Mouse (Mus musculus): ENCODE measurements around the gene Elof1.

Gene Elof1

DNA sequence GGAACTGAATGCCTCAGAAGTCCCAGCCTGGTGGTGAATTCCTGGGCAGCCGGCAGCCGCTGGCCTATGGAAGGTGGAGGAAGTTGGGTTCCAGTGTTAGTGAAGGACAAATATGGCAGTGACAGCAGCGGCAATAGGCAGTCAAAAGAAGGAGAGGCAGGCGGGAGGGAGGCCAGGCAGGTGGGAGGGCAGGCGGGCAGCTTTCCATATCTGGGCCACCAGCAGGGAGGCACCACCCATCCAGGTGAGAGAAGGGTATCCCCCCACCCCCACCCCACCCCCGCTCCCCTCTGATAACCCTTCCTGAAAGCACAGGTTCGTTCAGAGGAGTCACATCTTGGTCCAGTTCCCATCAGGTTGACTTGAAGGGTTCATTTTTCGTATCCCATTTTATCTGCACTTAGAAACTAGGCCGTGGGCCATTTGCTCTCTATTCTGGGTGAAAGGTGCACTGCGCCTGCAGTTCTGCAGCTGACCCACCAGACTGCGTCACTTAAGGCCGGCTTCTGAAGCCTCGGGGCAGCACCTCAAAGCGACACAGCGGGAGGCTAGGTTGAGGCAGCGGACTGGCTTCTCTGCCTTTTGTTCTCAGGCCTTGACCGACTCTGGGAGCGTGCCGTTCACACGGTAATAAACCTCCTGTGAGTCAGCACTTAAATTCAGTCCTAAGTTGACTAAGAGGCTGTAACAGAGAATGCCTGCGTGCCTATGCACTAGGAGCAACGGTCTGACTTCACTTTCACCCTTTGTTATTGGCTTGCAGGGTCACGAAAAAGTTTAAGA lies 20.0 kb upstream of the Elof1 start:
- no peak for DNase-seq (ENCODE audit: low spot score)

DNA sequence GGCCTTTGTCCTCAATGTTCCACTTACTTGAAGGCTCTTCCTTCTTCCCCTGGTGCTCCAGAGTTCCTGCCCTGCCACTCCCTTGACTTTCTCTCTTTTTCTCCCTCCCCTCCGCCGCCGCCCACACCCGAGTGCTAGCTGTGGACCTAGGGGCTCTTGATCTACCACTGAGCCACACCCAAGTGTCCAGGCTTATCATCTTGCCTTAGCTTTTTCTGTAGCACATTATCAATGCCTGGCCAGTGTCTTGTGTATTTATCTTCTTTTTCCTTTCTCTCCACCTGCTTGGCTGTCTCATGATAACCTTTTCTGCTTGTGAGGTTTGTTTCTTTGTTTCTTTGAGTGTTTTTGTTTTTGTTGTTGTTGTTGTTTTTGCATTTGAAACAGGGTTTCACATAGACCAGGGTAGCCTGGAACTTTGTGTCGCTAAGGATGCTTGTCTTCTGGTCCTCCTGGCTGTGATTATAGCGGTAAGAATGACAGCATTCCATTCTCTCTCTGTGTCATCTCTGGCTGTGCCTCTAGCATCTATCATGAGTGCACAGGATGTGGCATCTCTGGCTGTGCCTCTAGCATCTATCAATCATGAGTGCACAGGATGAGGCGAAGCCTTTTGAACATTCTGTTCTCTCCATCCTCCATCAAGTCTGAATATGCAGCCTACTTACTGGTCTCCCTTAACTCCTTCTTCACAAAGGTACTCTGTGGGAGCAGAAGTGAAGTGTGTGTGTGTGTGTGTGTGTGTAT lies 18.8 kb upstream of the Elof1 start, which contains the start of gene Acp5:
TSS of gene Acp5 (minus strand) at position 68 of the 747 bp plus-strand sequence.
- DNase-seq (ENCODE audit: low spot score): no peak

DNA sequence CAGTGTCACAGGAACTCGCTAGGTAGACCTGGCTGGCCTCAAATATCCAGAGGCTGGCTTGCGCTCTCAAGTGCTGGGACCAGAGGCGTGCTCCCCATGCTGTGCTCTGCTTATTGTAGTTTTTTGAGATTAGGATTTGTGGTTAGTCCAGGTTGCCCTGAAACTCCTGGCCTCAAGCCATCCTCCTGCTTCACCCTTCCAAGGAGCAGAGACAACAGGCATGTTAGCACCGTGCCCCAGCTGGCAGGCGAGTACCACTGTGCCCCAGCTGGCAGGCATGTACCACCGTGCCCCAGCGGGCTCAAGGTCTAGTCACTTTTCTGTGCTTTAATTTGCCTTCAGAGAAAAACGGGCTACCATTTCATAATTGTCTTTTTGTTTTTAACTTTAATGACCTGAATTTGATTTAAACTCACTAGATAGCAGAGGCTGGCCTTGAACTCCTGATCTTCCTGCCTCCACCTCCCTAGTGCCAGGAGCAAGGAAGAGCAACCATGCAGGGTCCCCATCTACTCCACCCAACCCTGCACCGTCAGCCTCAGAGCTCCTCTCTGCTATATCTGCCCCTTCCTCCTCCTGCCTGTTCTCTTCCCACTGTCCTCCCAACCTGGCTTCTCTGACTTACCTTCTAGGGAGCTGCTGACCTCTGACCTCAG lies 18.1 kb upstream of the Elof1 start:
- peak; percentile 55 for DNase-seq (ENCODE audit: low spot score)

DNA sequence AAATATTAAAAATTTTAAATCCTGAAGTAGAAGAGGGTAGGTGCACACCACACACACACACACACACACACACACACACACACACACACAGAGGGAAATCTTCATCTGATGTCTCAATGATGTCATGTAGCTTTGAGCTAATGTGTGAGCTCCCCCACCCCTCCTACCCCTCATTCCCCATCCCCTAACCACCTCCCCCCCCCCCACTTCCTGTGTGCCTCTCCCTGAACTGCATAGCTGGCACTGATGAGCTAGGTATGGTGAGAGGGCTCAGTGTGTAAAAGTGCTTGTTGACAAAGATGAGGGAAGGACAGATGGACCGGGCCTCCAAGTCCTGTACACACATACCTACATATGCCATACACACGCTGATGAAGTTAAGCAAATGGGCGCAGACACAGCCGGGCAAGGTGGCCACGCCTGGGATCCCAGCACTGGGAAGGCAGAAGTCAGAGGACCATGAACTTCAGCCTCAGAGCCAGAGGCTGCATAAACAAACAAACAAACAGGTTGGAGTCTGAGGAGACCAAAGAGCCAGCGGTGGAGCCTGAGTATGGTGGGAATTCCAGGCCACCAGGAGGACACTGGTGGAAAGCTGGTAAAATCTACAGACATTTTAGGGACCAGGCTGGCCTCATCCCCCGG lies 17.4 kb upstream of the Elof1 start:
- DNase-seq (ENCODE audit: low spot score): no peak

DNA sequence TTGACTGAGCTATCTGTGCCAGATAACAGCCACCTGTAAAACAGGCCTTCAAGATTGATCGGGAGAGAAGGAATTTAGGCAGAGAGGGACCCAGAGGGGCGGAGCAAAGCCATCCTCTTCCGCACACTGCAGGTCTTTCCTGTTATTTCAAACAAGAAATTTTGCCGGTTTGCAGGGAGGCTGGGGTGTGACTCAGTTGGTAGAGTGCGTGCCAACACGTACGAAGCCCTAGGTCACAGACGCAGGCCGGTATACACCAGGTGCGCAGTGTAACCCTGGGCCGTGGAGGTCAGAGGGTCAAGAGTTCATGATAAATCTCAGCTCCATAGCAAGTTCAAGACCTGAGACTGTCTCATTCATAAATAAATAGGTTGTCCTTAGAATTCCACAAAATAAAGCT lies 15.2 kb upstream of the Elof1 start:
- no peak for DNase-seq (ENCODE audit: low spot score)

DNA sequence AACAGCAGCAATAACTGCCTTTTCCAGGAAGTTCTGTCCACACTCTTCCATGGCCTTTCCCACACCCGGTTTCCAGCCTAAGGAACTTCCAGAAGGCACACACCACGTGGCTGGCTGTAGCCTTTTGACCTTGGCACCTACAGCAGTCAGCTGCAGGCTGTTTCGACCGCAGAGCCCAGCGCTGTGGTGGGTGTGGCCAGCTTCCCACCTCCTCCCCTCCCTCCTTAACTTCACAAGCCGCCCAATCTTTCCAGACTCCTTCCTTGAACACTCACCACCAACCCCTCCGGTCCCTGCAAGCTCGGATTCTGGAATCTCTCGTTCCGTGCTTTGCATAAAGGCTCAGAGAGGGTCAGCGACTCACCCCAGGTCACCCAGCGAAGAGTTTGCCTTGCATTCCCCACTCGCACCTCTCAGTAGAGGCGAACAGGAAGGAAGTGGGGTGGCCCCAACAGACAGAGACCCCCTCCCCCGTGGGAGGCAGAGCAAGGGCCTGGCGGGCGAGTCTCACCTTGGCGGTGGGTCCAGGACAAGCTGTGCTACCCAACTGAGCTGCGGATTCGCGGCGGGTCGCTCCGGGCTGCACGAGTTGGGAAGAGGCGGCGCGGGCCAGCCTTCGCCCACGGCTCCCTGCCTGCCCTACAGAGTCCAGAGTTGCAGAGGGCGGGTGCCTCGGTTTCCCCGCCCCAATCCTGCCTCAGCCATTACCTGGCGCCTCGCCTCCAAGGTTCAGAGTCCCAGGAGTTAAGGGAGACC lies 14.4 kb upstream of the Elof1 start:
- DNase-seq (ENCODE audit: low spot score): peak; percentile 65

DNA sequence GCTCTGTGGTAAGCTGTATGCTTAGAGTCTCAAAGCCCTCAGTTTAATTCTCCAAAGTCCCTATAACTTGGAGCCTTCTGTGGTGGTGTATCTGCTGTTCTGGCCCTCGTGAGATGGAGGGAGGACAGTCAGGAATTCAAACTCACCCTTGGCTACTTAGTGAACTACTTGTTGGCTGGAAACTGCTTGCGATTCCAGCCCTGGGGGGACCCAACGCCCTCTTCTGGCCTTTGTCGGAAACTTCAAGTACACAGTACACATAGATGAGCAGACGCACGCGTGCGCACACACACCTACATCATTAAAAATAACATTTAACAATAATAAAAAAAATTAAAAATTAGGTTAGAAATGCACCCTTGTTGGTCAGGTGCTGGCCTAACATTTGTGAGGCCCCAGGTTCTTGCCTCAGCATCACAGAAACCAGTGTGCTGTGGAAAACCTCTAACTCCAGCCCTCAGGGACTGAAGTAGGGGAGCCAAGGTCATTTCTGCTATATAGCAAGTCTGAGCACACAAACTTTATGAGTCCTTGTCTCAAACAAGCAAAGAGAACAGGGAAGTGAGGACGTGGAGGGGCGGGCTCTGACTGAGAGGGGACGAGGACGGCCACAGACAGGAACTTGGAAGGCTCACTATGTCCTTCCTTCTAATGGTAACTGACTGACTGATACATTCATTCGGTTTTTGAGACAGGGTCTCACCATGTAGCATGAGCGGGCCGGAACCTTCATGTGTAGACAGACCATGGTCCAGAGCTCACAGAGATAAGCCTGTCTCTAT lies 8.5 kb upstream of the Elof1 start:
- DNase-seq (ENCODE audit: low spot score): no peak

DNA sequence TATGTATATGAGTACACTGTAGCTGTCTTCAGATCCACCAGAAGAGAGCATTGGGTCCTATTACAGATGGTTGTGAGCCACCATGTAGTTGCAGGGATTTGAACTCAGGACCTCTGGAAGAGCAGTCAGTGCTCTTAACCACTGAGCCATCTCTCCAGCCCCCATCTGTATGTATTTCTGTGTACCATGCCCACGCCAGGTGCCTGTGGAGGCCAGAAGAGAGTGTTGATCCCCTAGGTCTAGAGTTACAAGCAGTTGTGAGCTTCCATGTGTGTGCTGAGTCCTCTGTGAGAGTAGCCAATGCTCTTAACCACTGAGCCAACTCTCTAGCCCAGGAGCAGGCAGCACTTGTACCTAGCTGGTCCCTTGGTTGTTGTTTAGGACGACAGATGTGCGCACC lies 7.2 kb upstream of the Elof1 start:
- DNase-seq (ENCODE audit: low spot score): no peak

DNA sequence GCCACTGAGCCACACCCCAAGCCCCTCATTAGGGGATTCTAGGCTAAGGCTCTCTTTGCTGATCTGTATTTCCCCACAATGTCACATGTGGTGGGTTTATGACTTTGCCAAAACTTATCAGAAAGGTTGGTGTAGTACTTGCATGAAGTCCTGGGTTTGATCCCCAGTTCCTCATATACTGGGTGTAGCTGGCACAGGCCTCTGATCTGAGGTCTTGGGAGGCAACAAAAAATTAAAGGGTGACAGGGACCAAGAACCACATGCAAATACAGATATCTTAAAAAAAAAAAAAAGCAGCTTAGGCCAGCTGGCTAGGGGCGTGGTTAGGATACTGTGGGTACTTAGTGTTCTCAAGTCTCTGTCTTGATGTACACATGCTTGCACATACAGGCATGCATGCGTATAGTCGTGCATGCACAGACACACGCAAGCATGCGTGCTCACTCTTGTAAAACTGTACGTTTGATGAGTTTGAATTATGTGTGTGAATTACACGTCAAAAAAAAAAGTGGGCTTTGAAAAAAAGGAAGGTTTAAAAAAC lies 6.2 kb upstream of the Elof1 start:
- no peak for DNase-seq (ENCODE audit: low spot score)

DNA sequence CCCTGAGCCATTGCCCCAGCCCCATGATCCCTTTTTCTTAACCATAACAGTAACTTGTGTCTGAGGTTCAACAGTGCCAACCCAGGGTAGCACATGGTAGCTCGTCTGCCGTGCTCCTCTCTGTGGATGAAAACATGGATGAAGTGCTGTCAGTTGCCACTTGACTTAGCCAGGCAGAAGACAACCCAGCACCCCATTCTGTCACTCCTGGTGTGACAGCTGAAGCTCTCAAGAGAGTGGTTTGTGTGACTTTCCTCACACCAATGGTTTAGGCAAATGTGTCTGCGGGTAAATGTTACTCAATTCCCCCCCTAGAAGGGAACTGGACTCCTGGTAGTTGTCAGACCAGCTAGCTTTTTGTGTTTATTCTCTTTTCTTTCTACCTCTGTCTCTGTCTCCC lies 5.0 kb upstream of the Elof1 start:
- no peak for DNase-seq (ENCODE audit: low spot score)

DNA sequence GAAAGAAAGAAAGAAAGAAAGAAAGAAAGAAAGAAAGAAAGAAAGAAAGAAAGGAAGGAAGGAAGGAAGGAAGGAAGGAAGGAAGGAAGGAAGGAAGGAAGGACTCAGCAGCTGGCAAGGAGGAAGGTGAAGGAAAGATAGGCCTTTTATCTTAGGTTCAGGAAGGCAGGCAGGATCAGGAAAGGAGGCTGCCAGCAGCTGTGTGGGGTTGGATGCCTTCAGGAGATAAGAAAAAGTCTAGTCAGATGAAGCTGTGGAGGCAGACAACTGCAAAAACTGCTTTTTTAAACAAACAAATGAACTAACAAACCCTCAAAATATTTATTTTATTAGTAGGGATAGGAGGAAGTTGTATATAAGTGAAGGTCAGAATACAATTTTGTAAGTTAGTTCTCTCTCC lies 4.6 kb upstream of the Elof1 start:
- no peak for DNase-seq (ENCODE audit: low spot score)

DNA sequence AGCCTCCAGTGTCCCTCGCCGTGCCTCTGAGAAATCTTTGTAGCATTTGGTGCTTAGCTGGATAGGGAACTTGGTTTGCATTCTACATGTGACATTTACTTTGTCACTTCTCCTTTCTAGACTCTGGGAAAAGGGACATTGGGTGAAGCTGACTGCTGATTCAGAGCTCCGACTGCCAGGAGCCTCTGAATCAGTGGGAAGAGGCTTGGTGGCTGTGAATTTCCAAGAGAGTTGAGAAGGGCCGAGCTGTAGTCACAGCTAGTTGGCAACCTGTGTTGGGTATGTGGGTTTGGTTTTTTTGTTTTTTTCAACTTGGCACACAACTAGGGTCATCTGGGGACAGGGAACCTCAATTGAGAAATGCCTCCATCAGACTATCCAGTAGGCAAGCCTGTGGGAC lies 2.6 kb upstream of the Elof1 start:
- peak; percentile 80 for DNase-seq (ENCODE audit: low spot score)

DNA sequence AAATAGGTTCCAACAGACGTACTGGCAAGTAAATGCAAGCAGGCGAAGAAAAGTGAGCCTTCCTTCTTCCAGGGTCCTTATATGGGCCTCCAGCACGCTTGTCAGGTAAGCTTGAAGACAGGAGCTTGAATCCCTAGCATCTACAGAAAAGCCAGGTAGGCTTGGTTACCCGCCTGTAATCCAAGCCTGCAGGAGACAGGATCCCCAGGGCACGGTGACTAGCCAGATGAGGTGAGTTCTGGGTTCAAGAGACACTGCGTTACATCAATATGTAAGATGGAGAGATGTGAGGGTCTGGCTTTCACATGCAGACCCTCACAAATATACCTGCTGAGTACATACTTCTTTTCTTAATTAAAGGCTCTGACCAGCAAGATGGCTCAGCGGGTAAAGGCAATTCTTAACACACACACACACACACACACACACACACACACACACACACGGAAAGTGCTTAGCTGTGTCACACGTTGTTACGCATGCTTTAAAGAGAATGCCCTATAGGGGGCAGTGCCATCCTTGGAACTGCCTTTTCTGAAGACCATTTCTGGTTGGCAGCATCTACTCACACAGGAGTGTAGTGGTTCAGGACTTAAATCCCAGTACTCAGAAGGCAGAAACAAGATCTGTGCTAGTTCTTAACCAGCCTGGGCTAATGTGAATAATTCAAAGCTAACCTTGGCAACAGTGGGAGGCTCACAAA lies 933 bp upstream of the Elof1 start:
- peak; percentile 73 for DNase-seq (ENCODE audit: low spot score)

DNA sequence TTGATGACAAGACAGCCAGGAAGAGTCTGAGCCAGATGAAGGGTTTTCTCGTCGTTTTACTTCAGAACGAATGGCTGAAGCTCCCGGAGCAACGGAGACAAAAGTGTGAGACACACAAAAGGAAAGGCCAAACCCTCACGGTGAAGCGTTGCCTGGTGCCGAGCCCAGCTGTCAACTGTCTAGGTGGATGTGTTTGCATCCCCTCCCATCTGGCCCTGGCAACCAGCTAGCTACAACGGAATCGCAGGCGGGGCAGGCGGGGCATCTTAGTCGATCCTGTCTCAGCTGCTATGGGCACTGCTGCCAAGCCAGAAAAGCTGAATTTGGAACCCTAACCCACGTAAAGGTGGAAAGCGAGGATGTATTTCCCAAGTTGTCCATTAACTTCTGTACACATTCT lies 886 bp downstream of the Elof1 start:
- DNase-seq (ENCODE audit: low spot score): no peak

DNA sequence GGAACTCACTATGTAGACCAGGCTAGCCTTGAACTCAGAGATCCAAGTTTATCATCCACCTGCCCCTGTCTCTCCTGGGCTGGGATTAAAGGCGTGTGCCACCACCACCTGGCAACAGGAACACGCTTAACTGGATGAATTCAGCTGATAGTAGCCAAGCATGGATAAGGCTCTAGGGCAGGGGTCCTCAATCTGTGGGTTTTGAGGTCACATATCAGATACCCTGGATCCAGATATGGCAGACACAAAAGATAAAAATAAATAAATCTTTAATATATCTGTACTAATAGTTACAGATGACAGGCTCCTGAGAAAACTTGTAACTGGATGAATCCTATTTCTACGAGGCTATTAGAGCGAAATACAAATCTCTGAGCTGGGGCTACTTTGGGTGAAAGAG lies 1.3 kb downstream of the Elof1 start:
- no peak for DNase-seq (ENCODE audit: low spot score)

DNA sequence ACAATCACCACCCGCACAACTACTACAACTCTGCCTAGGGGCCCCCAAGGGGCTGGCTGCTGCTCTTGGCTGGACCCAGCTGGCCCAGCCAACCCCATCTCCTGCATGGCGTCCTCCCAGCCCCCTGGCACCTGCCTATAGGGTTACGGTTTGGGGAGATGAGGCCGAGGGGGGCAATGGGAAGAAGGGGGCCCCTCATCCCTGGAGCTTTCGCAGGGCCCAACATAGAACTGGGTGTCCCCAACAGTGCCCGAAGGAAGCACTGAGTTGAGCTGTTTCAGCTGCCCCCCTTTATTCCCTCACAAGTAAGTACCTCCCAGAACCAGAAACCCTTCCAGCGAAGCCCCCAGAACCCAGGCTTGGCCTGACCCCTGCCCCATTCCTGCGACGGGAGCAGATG lies 8.8 kb downstream of the Elof1 start:
- DNase-seq (ENCODE audit: low spot score): no peak

DNA sequence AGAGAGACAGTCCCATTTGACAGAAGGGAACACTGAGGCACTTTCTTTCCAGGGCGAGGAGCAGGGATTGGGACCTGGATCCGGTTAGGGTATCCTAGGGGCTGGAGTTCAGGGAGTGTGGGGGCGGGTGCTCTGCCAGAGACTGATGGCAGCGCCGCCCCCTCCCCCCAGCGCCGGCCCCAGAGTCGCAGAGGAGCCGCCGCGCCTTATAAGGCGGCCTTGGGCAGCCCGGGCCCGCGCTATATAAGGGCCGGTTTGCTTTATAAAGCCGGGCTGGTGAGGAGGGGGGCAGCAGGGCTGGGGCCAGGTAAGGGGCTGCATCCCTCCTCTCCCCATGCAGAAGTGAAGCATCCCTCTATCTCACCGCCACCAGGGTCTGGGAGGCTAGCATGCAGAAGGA lies 17.1 kb downstream of the Elof1 start:
- DNase-seq (ENCODE audit: low spot score): no peak

DNA sequence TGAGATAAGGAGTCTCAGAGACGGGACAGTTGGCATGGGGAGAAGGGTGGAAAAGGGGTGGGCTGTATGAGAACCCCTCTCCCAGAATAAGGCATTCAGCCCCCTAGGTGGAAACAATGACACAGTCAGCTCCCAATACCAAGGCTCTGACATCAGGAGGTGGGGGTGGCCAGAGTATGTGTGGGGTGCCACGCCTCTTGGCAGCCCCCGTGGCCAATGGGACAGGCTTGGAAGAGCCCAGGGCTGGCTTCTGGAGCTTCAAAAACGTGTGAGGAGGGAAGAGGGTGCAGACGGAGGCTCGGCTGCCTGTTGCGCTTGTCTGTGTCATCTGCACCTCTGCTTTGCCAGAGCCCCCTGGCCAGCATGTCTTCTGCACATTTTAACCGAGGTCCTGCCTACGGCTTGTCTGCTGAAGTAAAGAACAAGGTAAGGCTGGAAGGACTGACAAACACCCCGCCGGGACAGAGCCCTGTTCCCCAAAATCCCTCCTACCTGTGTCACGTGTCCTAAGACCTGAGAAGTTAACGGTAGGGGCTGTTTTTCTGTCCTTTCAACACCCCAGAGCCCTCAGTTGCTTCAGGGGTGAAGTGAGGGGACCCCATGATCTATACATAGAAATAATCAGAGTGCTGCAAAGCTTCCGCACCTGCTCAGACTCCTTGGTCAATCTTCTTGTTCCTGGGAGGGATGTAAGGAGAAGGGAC lies 17.8 kb downstream of the Elof1 start, which contains the start of gene Cnn1:
TSS of gene Cnn1 (plus strand) at position 224 of the 704 bp plus-strand sequence.
- no peak for DNase-seq (ENCODE audit: low spot score)

DNA sequence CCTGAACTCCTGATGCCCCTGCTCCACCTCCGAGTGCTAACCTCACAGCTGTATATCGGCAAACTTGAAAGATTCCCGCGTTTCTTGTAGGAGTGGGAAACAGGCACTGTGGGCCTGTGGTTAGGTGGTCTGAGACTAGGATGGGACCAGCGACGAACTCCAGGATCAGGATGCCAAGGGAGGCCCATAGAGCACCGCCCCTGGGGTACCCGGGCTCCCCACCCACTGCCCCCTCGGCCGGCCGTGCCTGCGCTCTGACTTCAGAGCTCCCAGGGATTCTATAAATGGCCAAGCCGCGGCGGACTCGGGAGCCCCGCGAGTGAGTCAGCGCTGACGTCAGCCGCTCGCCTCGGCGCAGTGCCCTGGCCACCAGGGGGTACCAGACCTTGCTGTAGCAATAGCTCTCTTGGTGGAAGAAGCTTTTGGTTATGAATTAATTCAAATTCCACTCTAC lies 21.1 kb downstream of the Elof1 start:
- DNase-seq (ENCODE audit: low spot score): no peak

Data from adipocyte (in vitro differentiated cells).